Mouse (Mus musculus): ENCODE measurements around the gene Plcb1. TPM values are rescaled to one million over a fixed set of nuclear protein-coding genes. Genes with fewer than 3 reads are reported as not detected.

Gene Plcb1
- polyA plus RNA-seq, 2 experiments, result 2.9 to 12.8 TPM

GRCm38 (mm10) chr2:135404095-135404494 lies 618.2 kb downstream of the Plcb1 start:
- no peak for TF ChIP-seq POLR2A (IDR thresholded peaks at IDR 0.05; ENCODE audit: borderline replicate concordance, extremely low read depth, insufficient read depth, insufficient read length)
- H3K9ac ChIP-seq (ENCODE audit: low read depth, low read length, severe bottlenecking), result no peak overlapping the region
- H3K27ac ChIP-seq (replicated peaks; ENCODE audit: low read depth, low read length), result no peak overlapping the region
- DNase-seq (ENCODE audit: low spot score) (no peak), ATAC-seq (ENCODE audit: low FRiP score, low read depth) (no peak)
- H3K4me3 ChIP-seq (replicated peaks; ENCODE audit: low read length), result no peak overlapping the region
- H3K27me3 ChIP-seq (ENCODE audit: control insufficient read depth, insufficient read depth, low read length), result no peaks in the 10 kb centered on the region
- H3K4me1 ChIP-seq (ENCODE audit: control insufficient read depth, insufficient read depth, low read length), result no peaks in the 10 kb centered on the region
- no peak overlapping the region for H3K4me2 ChIP-seq (replicated peaks; ENCODE audit: low read depth, low read length, severe bottlenecking)
- no peaks in the 10 kb centered on the region for H3K36me3 ChIP-seq (ENCODE audit: control insufficient read depth, insufficient read depth, low read length)
- 63% methylated on average over 1 of the region's 1 CpGs for WGBS
- no peaks in the 10 kb centered on the region for H3K9me3 ChIP-seq (ENCODE audit: control insufficient read depth, low read length)

- DNase-seq (ENCODE audit: low spot score), result no peak
- H3K27ac ChIP-seq (replicated peaks; ENCODE audit: low read depth, low read length), result no peak overlapping the region; the same call in 1 of the 2 replicates
- H3K4me1 ChIP-seq (ENCODE audit: control insufficient read depth, insufficient read depth, low read length), result peaks cover 3% of the 10 kb centered on the region; the same call in 1 of the 2 replicates
- no peaks in the 10 kb centered on the region for H3K36me3 ChIP-seq (ENCODE audit: control insufficient read depth, insufficient read depth, low read length)
- H3K27me3 ChIP-seq (ENCODE audit: control insufficient read depth, insufficient read depth, low read length), result no peaks in the 10 kb centered on the region
- H3K9me3 ChIP-seq (ENCODE audit: control insufficient read depth, low read length), result no peaks in the 10 kb centered on the region
- no peak overlapping the region for H3K4me2 ChIP-seq (replicated peaks; ENCODE audit: low read depth, low read length, severe bottlenecking)
- H3K9ac ChIP-seq (ENCODE audit: low read depth, low read length, severe bottlenecking), result no peak overlapping the region
- no peak for ATAC-seq (ENCODE audit: low FRiP score, low read depth)
- TF ChIP-seq POLR2A (IDR thresholded peaks at IDR 0.05; ENCODE audit: borderline replicate concordance, extremely low read depth, insufficient read depth, insufficient read length), result no peak
- WGBS, result 52% methylated on average over 5 of the region's 5 CpGs
- H3K4me3 ChIP-seq (replicated peaks; ENCODE audit: low read length), result no peak overlapping the region
Measured at GRCm38 (mm10) chr2:135409418-135410097, 623.7 kb downstream of the Plcb1 start.

GRCm38 (mm10) chr2:135411675-135412074 lies 625.8 kb downstream of the Plcb1 start:
- Histone ChIP-seq H3K4me1 (ENCODE audit: control insufficient read depth, insufficient read depth, low read length) (peaks cover 3% of the 10 kb centered on the region), H3K4me2 (replicated peaks; ENCODE audit: low read depth, low read length, severe bottlenecking) (no peak overlapping the region), H3K36me3 (ENCODE audit: control insufficient read depth, insufficient read depth, low read length) (no peaks in the 10 kb centered on the region), H3K9me3 (ENCODE audit: control insufficient read depth, low read length) (no peaks in the 10 kb centered on the region), H3K27ac (replicated peaks; ENCODE audit: low read depth, low read length) (no peak overlapping the region), H3K4me3 (replicated peaks; ENCODE audit: low read length) (no peak overlapping the region), H3K9ac (ENCODE audit: low read depth, low read length, severe bottlenecking) (no peak overlapping the region), H3K27me3 (ENCODE audit: control insufficient read depth, insufficient read depth, low read length) (no peaks in the 10 kb centered on the region)
- WGBS, result 32% methylated on average over 2 of the region's 2 CpGs
- TF ChIP-seq POLR2A (IDR thresholded peaks at IDR 0.05; ENCODE audit: borderline replicate concordance, extremely low read depth, insufficient read depth, insufficient read length), result no peak
- ATAC-seq (ENCODE audit: low FRiP score, low read depth), result peak; percentile 78; the same call in 1 of the 2 replicates
- peak; percentile 24 for DNase-seq (ENCODE audit: low spot score)

- H3K4me1 ChIP-seq (ENCODE audit: control insufficient read depth, insufficient read depth, low read length), result peaks cover 3% of the 10 kb centered on the region
- no peaks in the 10 kb centered on the region for H3K36me3 ChIP-seq (ENCODE audit: control insufficient read depth, insufficient read depth, low read length)
- H3K9me3 ChIP-seq (ENCODE audit: control insufficient read depth, low read length), result no peaks in the 10 kb centered on the region
- no peak overlapping the region for H3K27ac ChIP-seq (replicated peaks; ENCODE audit: low read depth, low read length)
- no peak for TF ChIP-seq POLR2A (IDR thresholded peaks at IDR 0.05; ENCODE audit: borderline replicate concordance, extremely low read depth, insufficient read depth, insufficient read length)
- WGBS, result 77% methylated on average over 4 of the region's 4 CpGs
- H3K9ac ChIP-seq (ENCODE audit: low read depth, low read length, severe bottlenecking), result no peak overlapping the region
- DNase-seq (ENCODE audit: low spot score), result no peak
- ATAC-seq (ENCODE audit: low FRiP score, low read depth), result no peak
- no peak overlapping the region for H3K4me2 ChIP-seq (replicated peaks; ENCODE audit: low read depth, low read length, severe bottlenecking)
- H3K27me3 ChIP-seq (ENCODE audit: control insufficient read depth, insufficient read depth, low read length), result no peaks in the 10 kb centered on the region
- no peak overlapping the region for H3K4me3 ChIP-seq (replicated peaks; ENCODE audit: low read length)
Measured at GRCm38 (mm10) chr2:135415137-135415536, 629.3 kb downstream of the Plcb1 start.

DNA sequence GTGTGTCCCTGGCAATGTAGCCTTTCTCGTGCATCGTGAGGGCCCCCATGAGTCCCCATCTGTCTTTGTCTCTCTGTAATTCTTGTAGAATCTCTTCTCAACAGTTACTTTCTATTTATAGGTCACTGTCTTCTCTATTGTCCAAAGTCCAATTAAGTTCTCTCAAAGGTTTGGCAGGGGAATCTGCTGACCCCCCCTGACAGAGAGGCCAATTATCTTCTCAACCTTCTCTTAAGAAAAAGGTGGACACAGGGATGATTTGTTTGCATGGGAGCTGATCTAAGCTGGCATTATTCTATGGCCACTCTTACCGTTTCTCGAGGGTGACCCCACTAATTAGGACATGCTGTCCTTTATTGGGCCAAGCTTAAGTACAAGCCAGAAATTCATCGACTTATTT lies 633.4 kb downstream of the Plcb1 start:
- H3K4me3 ChIP-seq (replicated peaks; ENCODE audit: low read length), result no peak overlapping the region
- TF ChIP-seq POLR2A (IDR thresholded peaks at IDR 0.05; ENCODE audit: borderline replicate concordance, extremely low read depth, insufficient read depth, insufficient read length), result no peak
- H3K4me1 ChIP-seq (ENCODE audit: control insufficient read depth, insufficient read depth, low read length), result no peaks in the 10 kb centered on the region; the same call in 1 of the 2 replicates
- no peak overlapping the region for H3K4me2 ChIP-seq (replicated peaks; ENCODE audit: low read depth, low read length, severe bottlenecking)
- WGBS, result 66% methylated on average over 5 of the region's 5 CpGs
- no peaks in the 10 kb centered on the region for H3K27me3 ChIP-seq (ENCODE audit: control insufficient read depth, insufficient read depth, low read length)
- no peak for DNase-seq (ENCODE audit: low spot score)
- H3K27ac ChIP-seq (replicated peaks; ENCODE audit: low read depth, low read length), result no peak overlapping the region
- no peak for ATAC-seq (ENCODE audit: low FRiP score, low read depth)
- no peaks in the 10 kb centered on the region for H3K36me3 ChIP-seq (ENCODE audit: control insufficient read depth, insufficient read depth, low read length)
- H3K9me3 ChIP-seq (ENCODE audit: control insufficient read depth, low read length), result no peaks in the 10 kb centered on the region
- H3K9ac ChIP-seq (ENCODE audit: low read depth, low read length, severe bottlenecking), result no peak overlapping the region
